Mouse (Mus musculus) small intestine, adult 2 months (tissue): ENCODE data around the gene Ankrd31. TPM values are rescaled to one million over a fixed set of nuclear protein-coding genes. Genes with fewer than 3 reads are reported as not detected.

Experiments
- H3K27ac ChIP-seq: fragments of 200-500 bp; 2 replicates; pipeline ENCODE4 v1.5.1; 2012; ENCODE audit warnings: low read depth, low read length, control low read depth, inconsistent platforms; ENCODE audit not compliant: insufficient read depth
- H3K27me3 ChIP-seq: fragments of 200-500 bp; 2 replicates; pipeline ENCODE4 v1.6.1; 2012; ENCODE audit warnings: mild to moderate bottlenecking, moderate library complexity, low read length, inconsistent platforms; ENCODE audit not compliant: control insufficient read depth, insufficient read depth
- H3K36me3 ChIP-seq: fragments of 200-500 bp; 2 replicates; pipeline ENCODE4 v1.6.1; 2012; ENCODE audit warnings: mild to moderate bottlenecking, low read length, control low read depth, inconsistent platforms; ENCODE audit not compliant: control insufficient read depth, insufficient read depth
- H3K4me1 ChIP-seq: fragments of 200-500 bp; 2 replicates; pipeline ENCODE4 v1.6.1; 2012; ENCODE audit warnings: low read length, inconsistent platforms, mixed read lengths; ENCODE audit not compliant: control insufficient read depth, insufficient read depth, insufficient read length
- H3K4me3 ChIP-seq: fragments of 200-500 bp; 2 replicates; pipeline ENCODE4 v1.5.1; 2012; ENCODE audit warnings: low read depth, mild to moderate bottlenecking, control low read depth, inconsistent platforms, low read length, moderate library complexity
- CTCF ChIP-seq: fragments of 200-500 bp; IDR thresholded peaks from 2 replicates; pipeline ENCODE4 v1.5.1; 2012; ENCODE audit warnings: low read depth, mild to moderate bottlenecking, control low read depth, inconsistent platforms, low read length, moderate library complexity, mixed read lengths; ENCODE audit not compliant: insufficient replicate concordance, insufficient read length; ENCODE audit errors: extremely low read depth
- POLR2A ChIP-seq: fragments of 200-500 bp; IDR thresholded peaks from 2 replicates; pipeline ENCODE4 v1.6.1; 2012; ENCODE audit warnings: low read depth, mild to moderate bottlenecking, control low read depth, inconsistent platforms, low read length, moderate library complexity
- WGBS: fragments of 180-500 bp; shearing (Covaris S2); methylation state at CpG from one replicate; pipeline ENCODE4 v1.1.7; 2018; 5-methylcytosine and 5-hydroxymethylcytosine counted together
- polyA plus RNA-seq: library from polyadenylated mRNA; depleted of rRNA; stranded (reverse); fragments of >200 nt; gene quantifications from 2 replicates; pipeline ENCODE4 v1.2.3, GENCODE M21; 2012

The Ankrd31 gene
- polyA plus RNA-seq, 1 experiment: not detected

DNA sequence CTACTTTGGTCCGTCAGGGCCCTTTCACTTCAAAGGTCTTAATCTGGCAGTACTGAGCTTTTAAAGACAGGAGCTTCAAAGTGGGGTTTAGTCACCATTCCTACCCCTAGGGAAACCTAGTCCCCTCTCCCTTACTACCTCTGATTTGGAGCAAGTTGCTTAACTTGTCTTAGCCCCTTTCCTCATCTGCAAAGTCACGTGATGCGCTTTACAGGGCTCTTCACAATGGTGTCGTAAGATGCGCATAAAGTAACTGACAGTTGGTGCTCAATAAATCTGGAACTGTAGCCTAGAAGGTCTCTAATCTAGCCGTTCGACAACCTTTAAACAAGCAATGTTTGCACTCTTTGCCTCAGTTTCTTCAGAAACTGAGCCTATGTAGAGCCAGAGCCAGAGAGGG lies 19.8 kb upstream of the Ankrd31 start:
- TF ChIP-seq POLR2A (no peak), CTCF (no peak)
- Histone ChIP-seq H3K4me1 (no peaks in the 10 kb centered on the region), H3K27ac (no peak overlapping the region), H3K36me3 (no peaks in the 10 kb centered on the region), H3K27me3 (no peaks in the 10 kb centered on the region), H3K4me3 (no peak overlapping the region)
- 71% methylated on average over 7 of the region's 7 CpGs for WGBS

DNA sequence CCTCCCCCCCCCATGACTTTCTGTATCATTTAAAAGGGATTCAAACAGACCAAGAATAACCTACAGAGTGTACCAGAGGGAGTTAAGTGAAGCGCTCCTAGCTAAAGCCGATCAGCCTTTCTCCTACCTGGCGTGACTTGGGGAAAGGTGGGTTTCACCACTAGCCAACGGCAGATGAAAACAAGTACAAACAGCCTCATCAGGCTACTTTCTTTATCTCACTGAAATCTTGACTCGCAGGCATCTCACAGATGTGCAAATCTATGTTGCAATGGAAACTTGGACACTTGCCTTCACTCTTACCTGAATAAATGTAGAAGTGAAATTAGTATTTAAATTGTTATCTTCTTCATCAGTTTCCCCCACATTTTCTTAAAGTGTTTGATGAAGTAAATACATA lies 18.9 kb upstream of the Ankrd31 start:
- TF ChIP-seq CTCF: no peak
- no peak for TF ChIP-seq POLR2A
- Histone ChIP-seq H3K36me3 (no peaks in the 10 kb centered on the region), H3K4me1 (no peaks in the 10 kb centered on the region), H3K4me3 (no peak overlapping the region), H3K27me3 (no peaks in the 10 kb centered on the region), H3K27ac (no peak overlapping the region)
- 92% methylated on average over 5 of the region's 5 CpGs for WGBS

DNA sequence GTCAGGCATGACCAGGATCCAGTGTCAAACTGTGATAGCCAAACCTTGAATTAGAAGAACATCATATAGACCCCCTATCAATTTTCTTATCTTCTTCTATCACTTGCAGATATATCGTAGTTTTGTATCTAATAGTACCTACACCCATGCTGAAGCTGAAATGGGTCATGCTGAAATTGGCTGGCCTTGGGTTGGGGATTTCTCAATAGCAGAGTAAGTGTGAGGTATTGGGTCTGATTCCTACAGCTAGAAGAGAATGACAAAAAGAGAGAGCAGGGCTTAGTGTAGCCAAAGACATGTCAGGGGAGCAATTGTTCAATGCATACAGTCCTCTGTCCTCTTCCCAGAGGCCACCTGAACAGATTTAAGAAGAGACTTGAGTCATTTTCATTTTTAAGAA lies 18.0 kb upstream of the Ankrd31 start:
- Histone ChIP-seq H3K4me3 (no peak overlapping the region), H3K27ac (no peak overlapping the region), H3K4me1 (no peaks in the 10 kb centered on the region), H3K27me3 (no peaks in the 10 kb centered on the region), H3K36me3 (no peaks in the 10 kb centered on the region)
- TF ChIP-seq CTCF: no peak
- no peak for TF ChIP-seq POLR2A
- 88% methylated on average over 1 of the region's 1 CpGs for WGBS

DNA sequence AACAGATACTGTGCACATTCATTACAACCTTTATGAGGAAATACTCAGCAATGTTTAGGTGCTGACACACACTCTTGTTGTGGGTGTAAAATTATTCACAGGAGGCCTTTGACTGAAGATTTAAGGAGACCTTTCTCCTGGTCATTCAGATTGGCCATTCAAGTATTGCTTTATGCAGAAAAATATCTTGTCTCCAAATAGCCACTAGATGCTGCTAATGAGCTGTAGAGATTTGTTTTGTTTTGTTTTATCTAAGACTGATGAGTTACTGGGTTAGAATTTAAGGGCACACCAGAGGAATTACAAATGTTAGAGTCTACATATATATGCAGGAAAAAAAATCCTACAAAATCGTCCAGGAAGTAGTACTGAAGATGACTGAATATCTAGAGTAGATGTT lies 12.9 kb upstream of the Ankrd31 start:
- Histone ChIP-seq H3K27ac (no peak overlapping the region), H3K27me3 (no peaks in the 10 kb centered on the region), H3K4me1 (no peaks in the 10 kb centered on the region), H3K4me3 (no peak overlapping the region), H3K36me3 (no peaks in the 10 kb centered on the region)
- 36% methylated on average over 1 of the region's 1 CpGs for WGBS
- TF ChIP-seq POLR2A: no peak
- no peak for TF ChIP-seq CTCF

DNA sequence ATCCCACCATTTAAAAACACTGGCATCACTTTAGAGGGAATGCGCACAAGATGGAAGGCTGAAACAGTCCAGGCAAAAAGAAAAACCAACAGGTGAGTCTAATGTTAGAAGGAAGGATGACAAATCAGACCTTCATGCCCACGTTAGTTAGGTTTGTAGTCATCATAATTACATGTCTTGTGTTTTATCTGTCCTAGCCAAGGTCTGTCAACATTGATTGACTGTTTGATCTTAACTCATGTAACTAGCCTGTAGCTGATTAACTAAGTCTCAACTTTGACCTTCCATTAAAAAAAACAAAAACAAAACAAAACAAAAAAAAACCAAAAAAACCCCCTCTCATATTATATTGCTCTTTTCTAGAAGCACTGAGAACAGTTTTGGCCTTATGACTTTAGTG lies 7.9 kb upstream of the Ankrd31 start:
- TF ChIP-seq CTCF: no peak
- TF ChIP-seq POLR2A: no peak

DNA sequence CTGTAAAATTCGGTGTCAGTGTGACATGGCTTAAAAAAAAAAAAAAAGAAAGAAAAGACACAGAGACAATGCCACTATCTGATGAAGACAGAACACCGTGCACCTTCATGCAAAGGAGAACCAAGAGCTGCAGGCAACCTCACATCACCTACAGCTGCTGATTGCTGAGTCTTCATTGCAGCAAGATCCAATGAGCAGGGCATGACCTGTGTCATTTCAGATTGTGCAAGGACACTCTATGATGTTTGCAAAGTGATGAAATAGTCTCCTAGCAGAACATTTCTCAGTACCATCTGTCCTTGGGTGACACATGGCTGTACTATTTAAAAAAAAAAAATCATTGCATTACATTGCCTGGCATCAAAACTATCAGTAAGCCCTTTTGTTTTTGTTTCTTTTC lies 5.2 kb upstream of the Ankrd31 start:
- WGBS: 64% methylated on average over 2 of the region's 2 CpGs
- Histone ChIP-seq H3K4me3 (no peak overlapping the region), H3K36me3 (no peaks in the 10 kb centered on the region), H3K27ac (no peak overlapping the region), H3K27me3 (no peaks in the 10 kb centered on the region), H3K4me1 (no peaks in the 10 kb centered on the region)
- TF ChIP-seq CTCF (no peak), POLR2A (no peak)

More for the DNA sequence above, 7.9 kb upstream of the Ankrd31 start:
- WGBS: 63% methylated on average over 2 of the region's 2 CpGs
- no peak overlapping the region for H3K27ac ChIP-seq
- no peaks in the 10 kb centered on the region for H3K27me3 ChIP-seq
- H3K4me3 ChIP-seq: no peak overlapping the region
- no peaks in the 10 kb centered on the region for H3K4me1 ChIP-seq
- H3K36me3 ChIP-seq: no peaks in the 10 kb centered on the region

DNA sequence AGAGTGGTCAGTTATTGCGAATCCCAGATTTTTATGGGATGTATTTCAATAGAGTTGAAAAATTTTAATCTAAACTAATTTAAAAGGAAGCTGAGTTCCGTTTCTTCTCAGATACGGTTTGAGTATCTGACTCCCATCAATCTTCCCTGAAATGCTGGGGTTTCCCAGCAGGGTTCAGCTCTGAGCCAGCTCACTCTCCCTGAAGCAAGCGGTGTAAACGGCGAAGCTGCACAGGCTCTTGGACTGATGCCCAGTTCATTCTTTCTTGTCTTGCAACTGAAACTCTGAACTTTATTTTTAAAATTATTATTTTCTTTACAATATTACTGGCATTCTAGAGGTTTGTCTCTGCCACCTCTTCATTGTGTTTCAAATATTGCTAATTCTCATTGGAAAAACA lies 2.0 kb upstream of the Ankrd31 start:
- Histone ChIP-seq H3K4me1 (no peaks in the 10 kb centered on the region), H3K27ac (no peak overlapping the region), H3K36me3 (no peaks in the 10 kb centered on the region), H3K4me3 (no peak overlapping the region), H3K27me3 (no peaks in the 10 kb centered on the region)
- WGBS: 48% methylated on average over 6 of the region's 6 CpGs
- no peak for TF ChIP-seq POLR2A
- no peak for TF ChIP-seq CTCF

DNA sequence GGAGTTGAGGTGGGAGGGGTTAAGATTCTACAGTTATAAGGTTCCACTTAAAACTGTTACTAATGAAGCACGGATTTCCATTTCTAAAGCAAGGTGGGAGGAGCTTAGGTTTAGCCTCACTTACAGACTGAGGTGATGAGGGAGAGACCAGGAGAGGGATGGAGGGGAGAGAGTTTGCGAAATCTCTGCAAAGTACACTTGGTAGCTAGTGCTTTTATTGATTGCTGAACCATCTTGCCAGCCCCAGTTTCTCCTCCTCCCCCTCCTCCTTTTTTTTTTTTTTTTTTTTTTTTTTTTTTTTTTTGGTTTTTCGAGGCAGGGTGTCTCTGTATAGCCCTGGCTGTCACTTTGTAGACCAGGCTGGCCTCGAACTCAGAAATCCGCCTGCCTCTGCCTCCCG lies 1.8 kb downstream of the Ankrd31 start:
- WGBS: 77% methylated on average over 6 of the region's 6 CpGs
- TF ChIP-seq POLR2A (no peak), CTCF (no peak)
- H3K27me3 ChIP-seq: no peaks in the 10 kb centered on the region
- no peak overlapping the region for H3K27ac ChIP-seq
- H3K36me3 ChIP-seq: no peaks in the 10 kb centered on the region
- no peaks in the 10 kb centered on the region for H3K4me1 ChIP-seq
- H3K4me3 ChIP-seq: no peak overlapping the region
